Mouse (Mus musculus) lung, postnatal 0 days (tissue): ENCODE measurements around the gene Mpc1.

Experiments used
- CTCF ChIP-seq: IDR thresholded peaks from 2 replicates; pipeline ENCODE4 v1.5.1; 2016; ENCODE audit warnings: antibody characterized with exemption, mild to moderate bottlenecking
- EP300 ChIP-seq: IDR thresholded peaks from 2 replicates; pipeline ENCODE4 v1.6.1; 2016; ENCODE audit warnings: antibody characterized with exemption, mild to moderate bottlenecking, control low read depth

DNA sequence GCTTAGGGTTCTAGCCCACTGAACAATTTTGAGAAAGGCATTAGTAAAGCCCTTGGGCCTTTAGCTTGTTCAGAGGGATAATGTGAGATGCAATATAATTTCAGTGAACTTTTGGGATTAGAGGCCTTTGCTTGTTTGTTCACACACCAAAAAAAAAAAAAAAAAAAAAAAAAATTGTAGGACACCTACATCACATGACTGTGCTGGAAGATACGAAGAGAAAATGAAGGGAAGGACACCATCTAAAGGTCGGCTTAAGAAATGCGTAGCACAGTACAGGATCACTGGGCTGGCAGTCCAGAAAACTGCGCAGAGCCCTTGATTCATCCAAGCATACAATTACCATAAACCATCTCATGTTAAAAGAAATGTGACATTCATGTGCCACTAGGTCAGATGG lies 18.8 kb downstream of the Mpc1 start:
- no peak for TF ChIP-seq CTCF
- TF ChIP-seq EP300, result no peak
